Mouse (Mus musculus): ENCODE results near the gene Tmem185b. TPM values are rescaled to one million over a fixed set of nuclear protein-coding genes. Genes with fewer than 3 reads are reported as not detected.
A peak's percentile ranks its signal among the peaks of the same experiment; 100 is the strongest.

Gene Tmem185b
- polyA plus RNA-seq, 1 experiment from 2014 or later, result 19.1 TPM

DNA sequence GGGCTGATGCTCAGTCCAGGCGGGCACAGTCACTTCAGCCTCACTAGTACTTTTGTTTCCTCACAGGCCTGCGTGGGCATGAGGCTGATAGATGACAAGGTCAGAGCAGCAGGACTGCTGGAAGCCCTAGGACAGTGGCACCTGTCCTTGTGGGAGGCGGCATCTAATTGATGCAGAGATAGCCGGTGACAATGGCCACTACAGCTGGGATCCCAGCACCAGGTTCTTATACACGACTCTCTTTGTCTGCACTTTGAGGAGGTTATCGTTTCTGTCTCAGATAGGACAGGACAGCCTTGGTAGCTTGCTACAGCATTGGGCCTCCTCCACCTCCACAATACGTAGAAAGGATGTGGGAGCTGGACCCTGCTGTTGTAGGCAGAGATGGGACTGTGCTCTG is 2.6 kb upstream of the Tmem185b start:
- Histone ChIP-seq H3K27ac (no peak overlapping the region), H3K27me3 (no peaks in the 10 kb centered on the region), H3K9me3 (replicated peaks) (no peaks in the 10 kb centered on the region), H3K36me3 (ENCODE audit: poor library complexity, severe bottlenecking) (peaks cover 16% of the 10 kb centered on the region), H3K4me3 (no peak overlapping the region), H3K9ac (no peak overlapping the region), H3K4me2 (no peak overlapping the region), H3K4me1 (peaks cover 24% of the 10 kb centered on the region)
- 82% methylated on average over 7 of the region's 7 CpGs for WGBS
- no peak for ATAC-seq

DNA sequence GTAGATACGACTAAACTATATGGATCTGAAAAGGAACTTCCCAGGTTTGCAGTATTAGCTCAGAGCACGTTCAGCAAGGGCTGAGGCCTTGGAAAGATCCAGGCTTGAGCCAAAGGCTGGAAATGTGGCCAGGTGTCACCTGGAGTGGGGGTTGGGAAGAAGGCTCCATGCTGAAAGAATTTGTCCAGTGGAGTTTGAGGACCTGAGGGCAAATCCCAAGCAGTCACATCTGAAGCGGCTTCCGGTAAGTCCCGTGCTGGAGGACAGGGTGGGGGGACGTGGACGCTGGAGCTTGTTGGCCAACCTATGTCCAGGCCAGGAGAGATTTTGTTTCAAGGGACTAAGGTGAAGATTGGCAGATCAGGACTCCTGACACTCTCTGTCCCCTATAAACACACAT is 2.1 kb upstream of the Tmem185b start:
- no peaks in the 10 kb centered on the region for H3K27me3 ChIP-seq
- no peak overlapping the region for H3K4me2 ChIP-seq
- no peak overlapping the region for H3K4me3 ChIP-seq
- H3K9ac ChIP-seq, result no peak overlapping the region
- 0 out of 2 replicates have a peak overlapping the region, but pooled peaks have one; percentile 10 for H3K27ac ChIP-seq
- peaks cover 24% of the 10 kb centered on the region for H3K4me1 ChIP-seq
- H3K36me3 ChIP-seq (ENCODE audit: poor library complexity, severe bottlenecking), result peaks cover 20% of the 10 kb centered on the region
- no peak for ATAC-seq
- WGBS, result 93% methylated on average over 7 of the region's 7 CpGs
- H3K9me3 ChIP-seq (replicated peaks), result 0 out of 2 replicates have a peak, but pooled peaks cover 2% of the 10 kb centered on the region

DNA sequence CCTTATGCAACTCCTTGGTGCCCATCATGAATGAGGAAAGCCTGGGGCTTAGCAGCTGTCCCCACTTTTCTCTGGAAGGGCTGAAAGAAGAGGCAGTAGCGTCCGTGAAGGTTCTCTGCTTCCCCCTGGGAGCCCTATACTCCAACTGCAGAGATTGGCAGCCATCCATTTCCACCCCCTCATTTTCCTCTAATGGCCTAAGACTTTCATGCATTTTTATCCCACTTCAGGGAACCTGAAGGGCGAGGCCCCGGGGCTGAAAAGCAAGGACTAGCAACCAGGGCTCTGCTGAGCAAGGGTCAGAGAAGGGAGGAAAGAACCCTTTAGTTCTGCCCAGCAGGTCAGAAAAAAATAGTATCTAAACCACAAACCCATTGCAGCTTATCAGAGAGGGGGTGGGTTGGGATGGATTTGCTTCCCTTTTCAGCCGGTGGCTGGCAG is 936 bp upstream of the Tmem185b start:
- Histone ChIP-seq H3K27me3 (no peaks in the 10 kb centered on the region), H3K27ac (peak overlapping the region; percentile 31), H3K36me3 (ENCODE audit: poor library complexity, severe bottlenecking) (peaks cover 32% of the 10 kb centered on the region), H3K4me2 (peak overlapping the region; percentile 85), H3K4me3 (peak overlapping the region; percentile 71), H3K9ac (peak overlapping the region; percentile 83), H3K4me1 (peaks cover 24% of the 10 kb centered on the region), H3K9me3 (replicated peaks) (0 out of 2 replicates have a peak, but pooled peaks cover 6% of the 10 kb centered on the region)
- WGBS, result 2% methylated on average over 5 of the region's 5 CpGs
- no peak for ATAC-seq

DNA sequence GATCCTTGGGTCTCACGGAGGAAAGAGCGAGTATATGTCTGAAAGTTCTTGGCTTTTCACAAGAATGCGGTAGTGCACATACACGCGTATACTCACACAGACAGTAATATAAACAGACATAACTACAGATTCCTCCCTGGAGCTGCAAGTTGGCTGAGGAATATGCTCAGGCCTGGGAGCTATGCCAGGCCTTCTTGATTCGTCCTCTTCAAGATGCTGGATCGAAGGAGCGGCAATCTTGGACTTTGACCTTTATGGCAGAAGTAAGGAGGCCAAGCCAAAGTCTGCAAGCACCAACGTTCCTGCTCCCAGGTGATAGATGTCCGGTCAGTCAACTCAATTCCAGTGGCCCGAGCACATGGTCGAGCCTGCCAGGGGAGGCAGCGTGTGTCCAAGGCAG is 5.0 kb downstream of the Tmem185b start:
- H3K27me3 ChIP-seq, result no peaks in the 10 kb centered on the region
- peaks cover 12% of the 10 kb centered on the region for H3K4me1 ChIP-seq
- H3K4me2 ChIP-seq, result no peak overlapping the region
- WGBS, result 94% methylated on average over 13 of the region's 13 CpGs
- ATAC-seq, result no peak
- H3K4me3 ChIP-seq, result no peak overlapping the region
- H3K9ac ChIP-seq, result no peak overlapping the region
- H3K9me3 ChIP-seq (replicated peaks), result 0 out of 2 replicates have a peak, but pooled peaks cover 6% of the 10 kb centered on the region
- peaks cover 36% of the 10 kb centered on the region for H3K36me3 ChIP-seq (ENCODE audit: poor library complexity, severe bottlenecking)
- H3K27ac ChIP-seq, result no peak overlapping the region

DNA sequence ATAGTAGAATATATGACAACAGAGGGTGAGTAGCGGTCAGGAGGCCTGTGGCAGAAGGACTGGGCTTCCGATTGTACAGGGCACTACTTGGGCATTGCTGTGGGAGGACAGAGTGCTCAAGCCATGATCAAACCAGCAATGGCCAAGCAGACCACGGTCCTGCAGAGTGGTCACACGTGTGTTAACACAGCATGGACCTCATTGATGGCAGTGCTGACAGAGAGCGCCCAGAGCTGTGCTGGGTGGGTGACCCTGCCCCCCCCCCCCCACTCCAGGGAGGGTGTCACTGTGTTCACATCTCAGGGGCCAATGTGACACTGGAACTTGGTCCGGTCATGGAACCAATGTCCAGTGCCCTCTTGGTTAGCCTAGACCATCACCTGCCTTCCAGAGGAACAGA is 6.2 kb downstream of the Tmem185b start:
- Histone ChIP-seq H3K27me3 (no peaks in the 10 kb centered on the region), H3K9me3 (replicated peaks) (0 out of 2 replicates have a peak, but pooled peaks cover 6% of the 10 kb centered on the region), H3K9ac (no peak overlapping the region), H3K36me3 (ENCODE audit: poor library complexity, severe bottlenecking) (peaks cover 32% of the 10 kb centered on the region), H3K4me1 (peaks cover 5% of the 10 kb centered on the region; the same call in 1 of the 2 replicates), H3K4me2 (no peak overlapping the region), H3K27ac (no peak overlapping the region), H3K4me3 (no peak overlapping the region)
- ATAC-seq, result no peak
- 95% methylated on average over 6 of the region's 6 CpGs for WGBS

DNA sequence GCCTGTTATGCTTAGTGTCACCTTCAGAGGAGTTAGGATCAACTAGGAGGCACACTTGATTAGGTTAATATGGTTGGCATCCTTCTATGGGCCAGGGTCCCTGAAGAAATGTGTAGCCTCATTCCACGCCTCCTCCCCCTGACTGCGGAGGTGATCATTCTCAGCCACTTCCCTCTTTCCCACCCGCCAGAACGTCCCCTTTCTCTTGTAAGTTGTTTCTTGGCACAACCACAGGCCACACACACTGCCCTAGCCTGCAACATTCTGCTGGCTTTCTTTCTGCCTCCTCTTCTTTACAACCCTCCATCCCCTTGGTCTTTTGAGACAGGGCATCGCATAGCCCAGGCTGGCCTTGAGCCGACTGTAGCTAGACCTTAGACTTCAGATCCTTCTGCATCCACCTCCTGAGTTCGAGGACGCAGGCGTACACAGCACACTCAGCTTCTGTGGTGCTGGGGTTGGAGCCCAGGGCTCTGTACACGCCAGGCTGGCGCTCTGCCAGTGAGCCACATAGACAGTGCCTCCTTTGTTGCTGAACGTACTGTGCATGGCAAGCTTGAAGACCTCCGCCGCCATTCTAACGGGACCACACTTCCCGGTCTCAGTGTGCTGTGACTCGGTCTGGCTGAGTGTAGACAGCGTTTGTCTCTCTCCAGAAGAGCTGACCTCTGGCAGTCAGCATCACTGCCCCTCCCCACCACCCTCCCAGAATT is 7.3 kb downstream of the Tmem185b start:
- Histone ChIP-seq H3K9ac (no peak overlapping the region), H3K4me1 (no peaks in the 10 kb centered on the region), H3K9me3 (replicated peaks) (0 out of 2 replicates have a peak, but pooled peaks cover 6% of the 10 kb centered on the region), H3K36me3 (ENCODE audit: poor library complexity, severe bottlenecking) (peaks cover 22% of the 10 kb centered on the region), H3K27me3 (no peaks in the 10 kb centered on the region), H3K27ac (peak overlapping the region; percentile 19; the same call in 1 of the 2 replicates), H3K4me2 (no peak overlapping the region), H3K4me3 (no peak overlapping the region)
- ATAC-seq, result peak; percentile 81
- 66% methylated on average over 18 of the region's 18 CpGs for WGBS

DNA sequence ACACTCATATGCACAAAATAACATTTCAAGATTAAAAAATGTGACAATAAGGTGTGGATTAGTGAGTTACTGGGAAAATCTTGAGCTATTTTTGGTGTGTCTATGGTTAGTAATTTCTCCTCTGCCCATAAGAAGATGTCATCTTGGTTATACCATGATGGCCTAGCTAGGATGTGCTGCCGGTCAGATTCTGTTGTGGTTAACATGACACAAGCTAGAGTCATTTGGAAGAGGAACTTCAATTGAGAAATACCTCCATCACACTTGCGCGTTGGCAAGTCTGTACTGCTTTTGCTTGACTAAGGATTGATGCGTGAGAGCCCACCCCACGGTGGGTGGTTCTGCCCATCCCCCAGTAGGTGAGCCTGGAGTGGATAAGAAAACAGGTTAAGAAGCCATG is 8.4 kb downstream of the Tmem185b start:
- Histone ChIP-seq H3K4me3 (no peak overlapping the region), H3K27ac (no peak overlapping the region), H3K9ac (no peak overlapping the region), H3K9me3 (replicated peaks) (no peaks in the 10 kb centered on the region), H3K36me3 (ENCODE audit: poor library complexity, severe bottlenecking) (peaks cover 14% of the 10 kb centered on the region), H3K4me1 (no peaks in the 10 kb centered on the region), H3K27me3 (no peaks in the 10 kb centered on the region), H3K4me2 (no peak overlapping the region)
- ATAC-seq, result no peak
- WGBS, result 96% methylated on average over 5 of the region's 5 CpGs

DNA sequence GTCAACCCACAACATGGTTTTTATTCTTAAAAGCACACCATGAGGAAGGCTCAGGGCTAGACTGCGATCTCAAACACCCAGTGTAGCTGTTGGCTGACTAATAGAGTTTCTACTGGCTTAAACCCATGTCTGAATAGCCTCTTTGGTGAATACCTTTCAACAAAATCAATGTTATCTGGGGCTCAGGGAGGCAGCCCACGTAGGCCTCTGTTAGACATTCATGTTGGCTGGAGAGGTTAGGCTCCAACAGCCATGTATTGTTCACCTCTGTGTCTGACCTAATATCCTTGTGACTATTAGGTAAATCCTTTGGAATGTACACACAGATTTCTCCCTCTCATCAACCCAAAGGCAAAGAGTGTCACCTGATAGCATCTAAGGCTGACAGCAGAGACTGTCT is 10.2 kb downstream of the Tmem185b start:
- H3K4me3 ChIP-seq, result no peak overlapping the region
- H3K36me3 ChIP-seq (ENCODE audit: poor library complexity, severe bottlenecking), result 0 out of 2 replicates have a peak, but pooled peaks cover 3% of the 10 kb centered on the region
- no peaks in the 10 kb centered on the region for H3K27me3 ChIP-seq
- no peak for ATAC-seq
- no peaks in the 10 kb centered on the region for H3K4me1 ChIP-seq
- 89% methylated on average over 2 of the region's 2 CpGs for WGBS
- no peak overlapping the region for H3K9ac ChIP-seq
- no peak overlapping the region for H3K27ac ChIP-seq
- no peak overlapping the region for H3K4me2 ChIP-seq
- H3K9me3 ChIP-seq (replicated peaks), result no peaks in the 10 kb centered on the region

DNA sequence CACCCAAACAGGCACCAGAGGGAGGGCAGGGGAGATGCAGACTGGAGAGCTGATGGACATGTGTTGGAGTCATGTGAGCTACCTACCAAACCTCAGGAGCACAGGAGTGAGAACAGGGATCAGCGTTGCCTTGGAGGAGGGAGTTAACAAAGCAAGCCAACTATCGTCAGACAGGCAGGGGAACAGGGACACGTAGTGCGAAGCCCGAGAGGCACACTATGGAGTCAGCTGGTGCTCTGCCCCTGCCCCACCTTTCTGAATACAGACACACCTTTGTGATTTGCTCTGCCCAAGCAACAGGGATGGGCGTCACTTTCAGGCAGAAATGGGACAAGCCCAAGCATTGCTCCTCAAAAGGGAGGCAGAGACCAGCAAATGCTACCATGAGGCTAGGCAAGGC is 11.7 kb downstream of the Tmem185b start:
- WGBS, result 80% methylated on average over 6 of the region's 6 CpGs
- no peak for ATAC-seq
- H3K27me3 ChIP-seq, result no peaks in the 10 kb centered on the region

DNA sequence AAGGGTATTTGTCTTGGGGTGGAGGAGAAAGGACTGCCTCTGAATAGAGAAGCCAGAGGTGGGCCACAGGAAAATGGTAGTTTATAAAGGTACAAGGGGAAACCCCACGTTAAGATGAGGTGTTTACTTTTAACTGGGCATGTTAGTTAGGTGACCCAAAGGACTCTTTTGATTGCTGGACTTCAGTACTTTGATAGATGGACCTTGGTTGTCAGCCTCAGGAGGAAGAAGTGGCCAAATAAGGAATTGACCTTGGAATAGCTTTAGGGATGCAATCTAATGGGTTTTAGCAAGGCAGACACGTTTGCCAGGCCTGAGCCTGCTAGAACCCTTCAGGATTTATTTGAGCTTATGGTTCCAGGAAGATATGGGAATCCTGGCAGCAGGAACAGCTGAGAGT is 13.3 kb downstream of the Tmem185b start:
- no peaks in the 10 kb centered on the region for H3K9me3 ChIP-seq (replicated peaks)
- no peak overlapping the region for H3K4me3 ChIP-seq
- no peaks in the 10 kb centered on the region for H3K27me3 ChIP-seq
- WGBS, result 87% methylated on average over 2 of the region's 2 CpGs
- no peak for ATAC-seq
- no peak overlapping the region for H3K27ac ChIP-seq
- no peak overlapping the region for H3K9ac ChIP-seq
- H3K4me1 ChIP-seq, result no peaks in the 10 kb centered on the region
- H3K4me2 ChIP-seq, result no peak overlapping the region
- H3K36me3 ChIP-seq (ENCODE audit: poor library complexity, severe bottlenecking), result peaks cover 24% of the 10 kb centered on the region

More for the DNA sequence above, 11.7 kb downstream of the Tmem185b start:
- Histone ChIP-seq H3K9ac (no peak overlapping the region), H3K36me3 (ENCODE audit: poor library complexity, severe bottlenecking) (peaks cover 8% of the 10 kb centered on the region), H3K27ac (no peak overlapping the region), H3K9me3 (replicated peaks) (no peaks in the 10 kb centered on the region), H3K4me3 (no peak overlapping the region), H3K4me1 (no peaks in the 10 kb centered on the region), H3K4me2 (no peak overlapping the region)

DNA sequence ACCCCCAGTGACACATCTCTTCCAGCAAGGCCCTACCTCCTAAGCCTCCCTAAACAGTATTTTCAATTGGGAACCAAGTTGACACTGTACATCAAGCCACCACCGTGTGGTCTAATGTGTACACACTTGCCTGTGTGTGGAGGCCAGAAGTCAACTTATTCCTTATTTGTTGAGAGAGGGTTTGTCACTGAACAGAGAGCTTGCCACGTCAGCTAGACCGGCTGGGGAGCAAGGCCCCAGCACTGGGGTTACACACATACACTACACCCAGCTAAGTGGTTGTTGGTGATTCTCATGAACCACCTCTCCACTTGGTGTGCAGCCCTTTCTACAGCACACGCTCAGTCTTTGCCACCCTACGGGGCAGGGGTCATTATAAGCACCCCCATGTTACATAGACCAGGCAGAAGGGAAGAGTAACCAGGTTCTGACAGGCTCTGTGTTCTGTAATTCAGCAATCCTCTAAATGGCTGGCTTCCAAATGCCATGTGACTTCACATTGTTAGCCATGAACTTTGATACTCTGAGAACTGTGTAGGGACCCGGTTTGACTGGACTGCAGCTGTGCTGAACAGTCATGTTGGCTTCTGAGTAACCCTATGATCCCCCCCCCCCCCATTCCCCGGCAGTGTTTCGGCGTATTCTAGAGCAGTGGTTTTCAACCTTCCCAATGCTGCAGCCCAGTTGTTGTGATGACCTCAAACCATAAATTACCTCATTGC is 15.0 kb downstream of the Tmem185b start:
- no peaks in the 10 kb centered on the region for H3K27me3 ChIP-seq

DNA sequence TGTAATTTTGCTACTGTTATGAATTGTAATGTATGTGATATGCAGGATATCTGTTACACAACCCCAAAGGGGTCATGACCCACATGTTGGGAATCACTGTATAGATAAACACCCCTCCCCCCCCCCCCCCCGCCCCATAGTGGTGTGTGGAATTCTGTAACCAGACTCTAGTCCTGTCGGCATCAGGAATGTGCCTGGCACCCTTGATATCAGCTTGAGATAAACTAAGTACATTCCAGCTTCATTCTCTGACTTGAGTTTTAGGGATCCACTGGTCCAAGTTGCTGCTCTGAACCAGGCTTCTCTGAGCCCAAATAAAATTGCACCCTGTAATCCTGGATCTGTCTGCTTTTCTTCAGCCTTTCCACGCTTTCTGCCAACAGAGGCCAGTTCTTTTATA is 15.6 kb downstream of the Tmem185b start:
- H3K27ac ChIP-seq, result no peak overlapping the region
- no peak for ATAC-seq
- no peaks in the 10 kb centered on the region for H3K9me3 ChIP-seq (replicated peaks)
- H3K36me3 ChIP-seq (ENCODE audit: poor library complexity, severe bottlenecking), result peaks cover 36% of the 10 kb centered on the region
- H3K27me3 ChIP-seq, result no peaks in the 10 kb centered on the region
- H3K4me3 ChIP-seq, result no peak overlapping the region
- no peak overlapping the region for H3K9ac ChIP-seq
- H3K4me2 ChIP-seq, result no peak overlapping the region
- H3K4me1 ChIP-seq, result no peaks in the 10 kb centered on the region
- WGBS, result 93% methylated on average over 3 of the region's 3 CpGs

More for the DNA sequence above, 15.0 kb downstream of the Tmem185b start:
- H3K4me3 ChIP-seq, result no peak overlapping the region
- peaks cover 31% of the 10 kb centered on the region for H3K36me3 ChIP-seq (ENCODE audit: poor library complexity, severe bottlenecking)
- no peaks in the 10 kb centered on the region for H3K9me3 ChIP-seq (replicated peaks)
- H3K4me2 ChIP-seq, result no peak overlapping the region
- ATAC-seq, result no peak
- WGBS, result 91% methylated on average over 9 of the region's 9 CpGs
- H3K9ac ChIP-seq, result no peak overlapping the region
- no peaks in the 10 kb centered on the region for H3K4me1 ChIP-seq
- H3K27ac ChIP-seq, result no peak overlapping the region
